Mouse (Mus musculus) left cerebral cortex, adult 2 months (tissue): ENCODE measurements at regions not wholly inside any gene's neighbourhood (a gene's known extent, or its start where the extent isn't known, plus 50 kb on each side); places are given as distances from the start of the nearest gene placed in this dataset.

Experiments used
- DNase-seq, 2 experiments: peaks; one replicate each; pipeline ENCODE4 v3.0.0; 2021 to 2022; ENCODE audit warnings: low spot score in 2 of 2, mixed read lengths in 1 of 2; ENCODE audit errors: extremely low spot score in 1 of 2
- H3K27ac ChIP-seq: fragments of 200-600 bp; 2 replicates; pipeline ENCODE4 v1.8.1; 2022
- H3K4me3 ChIP-seq: fragments of 200-600 bp; 2 replicates; pipeline ENCODE4 v1.8.1; 2022
- CTCF ChIP-seq: fragments of 200-600 bp; IDR thresholded peaks from 2 replicates; pipeline ENCODE4 v1.8.1; 2022; ENCODE audit warnings: antibody characterized with exemption, mild to moderate bottlenecking, moderate library complexity
- intact Hi-C: fragments of 180-260 bp; cut with DNase I; formaldehyde crosslinking; loops from one replicate; pipeline ENCODE4 v1.15.1; 2025

GRCm38 (mm10) chr8:80149458-80150083, 91.8 kb upstream of the Hhip start:
- intact Hi-C loops: no loop called here

GRCm38 (mm10) chr8:80147929-80148328, 90.1 kb upstream of the Hhip start:
- TF ChIP-seq CTCF: no peak
- intact Hi-C loops: no loop called here
- Histone ChIP-seq H3K4me3 (no peak overlapping the region), H3K27ac (no peak overlapping the region)
- DNase-seq: no peak

More at GRCm38 (mm10) chr8:80149458-80150083, 91.8 kb upstream of the Hhip start:
- no peak overlapping the region for H3K27ac ChIP-seq
- no peak overlapping the region for H3K4me3 ChIP-seq
- no peak for DNase-seq
- no peak for TF ChIP-seq CTCF

GRCm38 (mm10) chr8:80138481-80138880, 80.7 kb upstream of the Hhip start:
- DNase-seq: no peak
- H3K27ac ChIP-seq: no peak overlapping the region
- no peak overlapping the region for H3K4me3 ChIP-seq
- no peak for TF ChIP-seq CTCF
- intact Hi-C loops: no loop called here

- H3K4me3 ChIP-seq: no peak overlapping the region
- TF ChIP-seq CTCF: no peak
- H3K27ac ChIP-seq: no peak overlapping the region
- DNase-seq: no peak
- intact Hi-C loops: no loop called here
Observed at GRCm38 (mm10) chr8:80120378-80120965, 62.7 kb upstream of the Hhip start.

GRCm38 (mm10) chr8:80117328-80117727, 59.5 kb upstream of the Hhip start:
- no peak overlapping the region for H3K27ac ChIP-seq
- TF ChIP-seq CTCF: no peak
- no peak for DNase-seq
- H3K4me3 ChIP-seq: no peak overlapping the region
- intact Hi-C loops: no loop called here
